Mouse (Mus musculus): ENCODE results near the gene Atp6v1a. TPM values are rescaled to one million over a fixed set of nuclear protein-coding genes. Genes with fewer than 3 reads are reported as not detected.

Gene Atp6v1a
- polyA plus RNA-seq, 1 experiment from 2014 or later, result 84.8 TPM

DNA sequence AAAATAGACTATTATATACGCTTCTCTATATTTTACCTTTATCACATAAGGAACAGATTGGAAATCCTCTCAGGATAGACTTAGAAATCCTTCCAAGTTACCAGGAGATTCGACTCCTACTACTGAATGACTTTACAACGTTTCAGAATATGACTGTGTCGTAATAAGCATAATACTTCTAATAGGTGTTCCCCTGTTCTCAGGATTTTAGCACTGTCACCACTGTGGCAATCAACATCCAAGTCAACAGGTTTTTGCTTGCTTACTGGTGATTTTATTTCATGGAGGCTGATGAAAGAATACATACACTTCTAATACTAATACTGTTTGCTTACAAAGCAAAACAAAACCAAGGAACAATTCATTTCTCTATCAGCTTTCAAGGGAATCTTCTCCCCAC is 7.2 kb downstream of the Atp6v1a start:
- Histone ChIP-seq H3K27ac (no peak overlapping the region), H3K36me3 (no peaks in the 10 kb centered on the region), H3K9ac (replicated peaks) (no peak overlapping the region), H3K4me1 (replicated peaks) (peaks cover 10% of the 10 kb centered on the region; the same call in 1 of the 2 replicates), H3K27me3 (no peaks in the 10 kb centered on the region), H3K4me3 (replicated peaks) (no peak overlapping the region), H3K4me2 (replicated peaks) (no peak overlapping the region), H3K9me3 (no peaks in the 10 kb centered on the region)
- no peak for ATAC-seq
- 85% methylated on average over 4 of the region's 4 CpGs for WGBS

GRCm38 (mm10) chr16:44126437-44126836 is 13.1 kb downstream of the Atp6v1a start:
- WGBS, result 93% methylated on average over 4 of the region's 4 CpGs
- H3K4me3 ChIP-seq (replicated peaks), result no peak overlapping the region
- no peak for ATAC-seq

DNA sequence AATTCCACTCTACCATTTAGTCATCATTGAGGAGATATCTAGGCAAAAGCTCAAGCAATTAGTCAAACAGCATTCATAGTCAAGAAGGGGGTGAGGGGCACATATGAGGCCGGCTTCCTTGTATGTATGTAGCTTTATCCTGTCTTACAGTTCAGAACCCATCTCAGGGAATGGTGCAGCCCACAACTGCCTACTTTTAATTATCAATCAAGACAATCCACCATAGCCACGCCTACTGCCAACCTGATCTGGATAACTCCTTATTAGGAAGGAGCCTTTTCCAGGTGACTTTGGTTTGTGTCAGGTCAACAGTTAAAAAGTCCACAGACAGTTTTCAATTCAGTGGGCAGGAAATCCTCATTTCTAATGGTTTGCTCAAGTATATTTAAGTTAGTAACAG is 14.1 kb downstream of the Atp6v1a start:
- Histone ChIP-seq H3K4me1 (replicated peaks) (no peaks in the 10 kb centered on the region), H3K4me2 (replicated peaks) (no peak overlapping the region), H3K36me3 (no peaks in the 10 kb centered on the region), H3K27ac (no peak overlapping the region), H3K27me3 (no peaks in the 10 kb centered on the region), H3K9me3 (no peaks in the 10 kb centered on the region), H3K4me3 (replicated peaks) (no peak overlapping the region), H3K9ac (replicated peaks) (no peak overlapping the region)
- 82% methylated on average over 2 of the region's 2 CpGs for WGBS
- no peak for ATAC-seq

More at GRCm38 (mm10) chr16:44126437-44126836, 13.1 kb downstream of the Atp6v1a start:
- no peak overlapping the region for H3K9ac ChIP-seq (replicated peaks)
- H3K4me1 ChIP-seq (replicated peaks), result no peaks in the 10 kb centered on the region
- no peak overlapping the region for H3K27ac ChIP-seq
- no peaks in the 10 kb centered on the region for H3K36me3 ChIP-seq
- H3K9me3 ChIP-seq, result no peaks in the 10 kb centered on the region
- H3K4me2 ChIP-seq (replicated peaks), result no peak overlapping the region
- H3K27me3 ChIP-seq, result no peaks in the 10 kb centered on the region

GRCm38 (mm10) chr16:44124713-44125112 is 14.8 kb downstream of the Atp6v1a start:
- Histone ChIP-seq H3K4me1 (replicated peaks) (no peaks in the 10 kb centered on the region), H3K36me3 (no peaks in the 10 kb centered on the region), H3K9me3 (no peaks in the 10 kb centered on the region), H3K27me3 (no peaks in the 10 kb centered on the region), H3K4me2 (replicated peaks) (no peak overlapping the region), H3K4me3 (replicated peaks) (no peak overlapping the region), H3K27ac (no peak overlapping the region), H3K9ac (replicated peaks) (no peak overlapping the region)
- no peak for ATAC-seq
- 100% methylated on average over 1 of the region's 1 CpGs for WGBS

- H3K36me3 ChIP-seq, result no peaks in the 10 kb centered on the region
- ATAC-seq, result no peak
- H3K9me3 ChIP-seq, result no peaks in the 10 kb centered on the region
- no peak overlapping the region for H3K4me3 ChIP-seq (replicated peaks)
- H3K4me1 ChIP-seq (replicated peaks), result no peaks in the 10 kb centered on the region
- H3K4me2 ChIP-seq (replicated peaks), result no peak overlapping the region
- H3K9ac ChIP-seq (replicated peaks), result no peak overlapping the region
- H3K27me3 ChIP-seq, result no peaks in the 10 kb centered on the region
- H3K27ac ChIP-seq, result no peak overlapping the region
- 89% methylated on average over 2 of the region's 2 CpGs for WGBS
Measured at GRCm38 (mm10) chr16:44123786-44124185, 15.7 kb downstream of the Atp6v1a start.

DNA sequence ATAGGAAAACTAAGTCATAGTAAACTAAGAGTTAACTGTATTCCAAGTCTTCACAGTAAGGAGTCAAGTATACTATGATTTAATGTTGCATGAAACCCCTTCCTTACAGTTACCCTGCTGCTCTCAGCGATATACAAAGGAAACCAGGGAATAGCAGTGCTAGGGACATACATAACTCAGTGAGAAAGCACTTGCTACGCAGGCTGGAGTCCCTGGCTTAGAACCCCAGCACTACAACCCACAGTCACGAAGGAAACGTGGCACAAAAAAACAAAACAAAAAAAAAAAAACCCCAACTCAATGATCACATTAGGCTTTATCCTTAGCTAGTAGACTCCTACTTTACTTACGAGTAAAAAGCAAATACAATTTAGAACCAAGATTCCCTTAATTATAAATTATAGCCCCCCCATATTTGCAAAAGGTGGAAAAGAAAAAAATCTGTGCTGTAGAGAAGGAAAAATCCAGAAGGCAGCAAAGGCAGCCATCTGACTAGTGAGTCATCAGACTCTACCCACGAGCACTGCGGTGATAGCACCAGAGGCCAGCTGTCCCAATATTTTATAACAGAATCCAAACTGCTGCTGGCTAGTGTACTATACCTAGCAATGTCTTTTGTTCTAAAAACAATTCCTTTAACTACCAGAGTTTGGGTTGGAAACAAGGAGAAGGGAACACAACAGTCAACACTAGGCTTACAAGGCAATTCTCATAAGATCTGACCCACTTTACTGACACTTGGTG is 16.4 kb downstream of the Atp6v1a start:
- no peak overlapping the region for H3K9ac ChIP-seq (replicated peaks)
- no peak for ATAC-seq
- H3K4me2 ChIP-seq (replicated peaks), result no peak overlapping the region
- H3K36me3 ChIP-seq, result no peaks in the 10 kb centered on the region
- no peak overlapping the region for H3K27ac ChIP-seq
- no peaks in the 10 kb centered on the region for H3K27me3 ChIP-seq
- H3K4me1 ChIP-seq (replicated peaks), result no peaks in the 10 kb centered on the region
- no peak overlapping the region for H3K4me3 ChIP-seq (replicated peaks)
- WGBS, result 90% methylated on average over 7 of the region's 7 CpGs
- H3K9me3 ChIP-seq, result no peaks in the 10 kb centered on the region

GRCm38 (mm10) chr16:44122574-44122973 is 16.9 kb downstream of the Atp6v1a start:
- no peak for ATAC-seq
- Histone ChIP-seq H3K4me1 (replicated peaks) (no peaks in the 10 kb centered on the region), H3K27ac (no peak overlapping the region), H3K4me2 (replicated peaks) (no peak overlapping the region), H3K4me3 (replicated peaks) (no peak overlapping the region), H3K9ac (replicated peaks) (no peak overlapping the region), H3K36me3 (no peaks in the 10 kb centered on the region), H3K9me3 (no peaks in the 10 kb centered on the region), H3K27me3 (no peaks in the 10 kb centered on the region)
- WGBS, result 90% methylated on average over 6 of the region's 6 CpGs

GRCm38 (mm10) chr16:44122122-44122521 is 17.4 kb downstream of the Atp6v1a start:
- WGBS, result 94% methylated on average over 6 of the region's 6 CpGs
- Histone ChIP-seq H3K4me2 (replicated peaks) (no peak overlapping the region), H3K27ac (no peak overlapping the region), H3K4me3 (replicated peaks) (no peak overlapping the region), H3K9me3 (no peaks in the 10 kb centered on the region), H3K9ac (replicated peaks) (no peak overlapping the region), H3K27me3 (no peaks in the 10 kb centered on the region), H3K4me1 (replicated peaks) (no peaks in the 10 kb centered on the region), H3K36me3 (no peaks in the 10 kb centered on the region)
- ATAC-seq, result no peak

DNA sequence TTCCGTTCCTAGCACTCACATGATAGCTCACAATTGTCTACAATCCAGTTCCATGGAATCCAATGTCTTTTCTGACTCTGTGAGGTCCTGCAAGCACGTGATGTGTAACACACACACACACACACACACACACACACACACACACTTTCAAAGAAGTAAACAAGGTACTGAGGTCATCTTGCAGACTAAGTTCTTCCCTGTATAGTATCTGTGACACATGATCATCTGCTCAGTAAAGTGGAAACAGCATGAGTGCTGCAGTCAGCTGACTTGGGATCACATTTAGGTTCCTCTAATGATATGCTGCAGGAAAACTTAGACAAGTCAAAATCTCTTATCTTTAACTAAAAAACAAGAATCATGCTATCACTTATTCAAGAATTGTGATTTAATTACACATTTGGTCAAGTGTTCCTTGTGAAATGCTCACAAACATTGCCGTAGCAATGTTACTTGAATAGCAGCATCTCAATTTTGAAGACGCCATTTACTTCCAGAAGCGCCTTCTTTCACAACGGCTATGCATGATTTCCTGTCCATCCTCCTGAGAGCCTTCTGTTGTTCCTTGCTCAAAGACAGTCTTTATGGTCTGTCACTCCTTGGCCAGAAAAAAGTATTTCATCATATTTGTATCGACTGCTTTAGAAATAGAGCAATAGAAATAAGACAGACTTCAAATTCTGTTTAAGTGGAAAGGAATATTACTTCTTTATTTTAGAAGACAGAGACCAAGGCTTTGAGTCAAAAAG is 19.6 kb downstream of the Atp6v1a start:
- WGBS, result 89% methylated on average over 7 of the region's 7 CpGs
- no peak overlapping the region for H3K9ac ChIP-seq (replicated peaks)
- ATAC-seq, result no peak

GRCm38 (mm10) chr16:44109002-44109401 is 30.5 kb downstream of the Atp6v1a start:
- no peak overlapping the region for H3K4me3 ChIP-seq (replicated peaks)
- H3K9ac ChIP-seq (replicated peaks), result no peak overlapping the region
- no peak overlapping the region for H3K4me2 ChIP-seq (replicated peaks)
- no peaks in the 10 kb centered on the region for H3K27me3 ChIP-seq
- H3K36me3 ChIP-seq, result peaks cover 63% of the 10 kb centered on the region
- ATAC-seq, result no peak
- H3K9me3 ChIP-seq, result no peaks in the 10 kb centered on the region
- no peak overlapping the region for H3K27ac ChIP-seq
- 92% methylated on average over 4 of the region's 4 CpGs for WGBS
- H3K4me1 ChIP-seq (replicated peaks), result no peaks in the 10 kb centered on the region

More for the DNA sequence above, 19.6 kb downstream of the Atp6v1a start:
- Histone ChIP-seq H3K36me3 (peaks cover 8% of the 10 kb centered on the region), H3K4me1 (replicated peaks) (no peaks in the 10 kb centered on the region), H3K9me3 (no peaks in the 10 kb centered on the region), H3K4me2 (replicated peaks) (no peak overlapping the region), H3K27me3 (no peaks in the 10 kb centered on the region), H3K4me3 (replicated peaks) (no peak overlapping the region), H3K27ac (no peak overlapping the region)

GRCm38 (mm10) chr16:44105211-44105610 is 34.3 kb downstream of the Atp6v1a start:
- Histone ChIP-seq H3K36me3 (peaks cover 75% of the 10 kb centered on the region), H3K9ac (replicated peaks) (no peak overlapping the region)
- 94% methylated on average over 2 of the region's 2 CpGs for WGBS

More at GRCm38 (mm10) chr16:44105211-44105610, 34.3 kb downstream of the Atp6v1a start:
- no peaks in the 10 kb centered on the region for H3K27me3 ChIP-seq
- no peak overlapping the region for H3K27ac ChIP-seq
- no peaks in the 10 kb centered on the region for H3K4me1 ChIP-seq (replicated peaks)
- H3K4me2 ChIP-seq (replicated peaks), result no peak overlapping the region
- H3K9me3 ChIP-seq, result no peaks in the 10 kb centered on the region
- no peak overlapping the region for H3K4me3 ChIP-seq (replicated peaks)
- ATAC-seq, result no peak

All from midbrain, embryonic 13.5 days (tissue).